Mouse (Mus musculus): ENCODE data around the gene Rtkn2. TPM values are rescaled to one million over a fixed set of nuclear protein-coding genes. Genes with fewer than 3 reads are reported as not detected.

The Rtkn2 gene
- total and polyA plus RNA-seq, 3 experiments, result 0.11 TPM; not detected in 2

DNA sequence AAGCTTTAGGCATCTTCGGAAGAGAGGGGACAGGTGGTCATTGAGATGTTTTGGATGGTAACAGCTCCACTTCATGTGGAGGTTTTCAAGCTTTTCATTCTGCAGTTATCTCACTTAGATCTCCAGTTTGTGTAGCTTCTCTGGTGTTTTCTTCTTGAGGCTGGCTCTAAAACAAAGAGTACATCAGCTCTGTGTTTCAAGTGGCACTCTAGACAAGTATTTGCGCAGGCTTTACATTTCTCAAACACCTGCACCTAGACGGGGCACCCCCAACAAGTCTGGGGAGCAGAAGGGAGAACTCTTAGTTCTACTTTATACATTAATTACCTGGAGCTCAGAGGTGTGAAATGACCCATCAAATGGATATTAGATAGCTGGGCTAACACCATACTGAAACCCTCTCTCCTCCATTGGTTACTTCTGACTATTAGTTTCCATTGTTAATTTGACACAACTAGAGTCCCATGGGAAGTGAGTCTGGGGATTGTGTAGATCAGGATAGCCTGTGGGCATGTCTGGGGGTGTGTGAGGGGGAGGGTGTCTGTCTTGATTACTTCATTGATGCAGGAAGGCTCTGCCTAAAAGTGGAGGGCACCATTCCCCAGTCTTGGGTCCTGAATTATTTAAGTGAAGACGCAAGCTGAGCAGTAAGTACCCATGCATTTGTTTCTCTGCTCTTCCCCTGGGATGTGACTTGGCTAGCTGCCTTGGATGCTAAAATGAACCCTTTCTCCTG lies 14.0 kb upstream of the Rtkn2 start:
- ATAC-seq (ENCODE audit: extremely low read depth, insufficient number of reproducible peaks, low FRiP score, poor library complexity, severe bottlenecking), result no peak
- H3K4me3 ChIP-seq (ENCODE audit: low read depth, low read length), result no peak overlapping the region

DNA sequence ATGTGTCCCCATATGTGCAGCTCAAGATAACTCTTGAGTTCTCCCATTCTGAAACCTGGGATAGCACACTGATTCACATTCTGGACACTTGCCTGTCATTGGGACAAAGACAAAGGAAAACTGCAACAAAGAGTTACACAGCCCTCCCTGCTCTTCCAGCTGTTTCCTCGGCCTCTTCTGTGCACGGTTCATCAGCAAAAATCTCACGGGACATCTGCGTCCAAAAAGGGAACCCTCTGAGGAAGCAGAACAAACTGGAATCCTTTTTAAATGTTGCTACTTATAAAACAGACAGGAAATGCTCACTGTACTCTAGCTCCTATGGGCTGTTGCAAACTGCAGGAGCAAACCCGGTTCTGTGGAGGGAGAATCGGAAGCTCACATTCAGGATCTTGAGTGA lies 13.3 kb upstream of the Rtkn2 start:
- Histone ChIP-seq H3K9me3 (replicated peaks) (peaks cover 21% of the 10 kb centered on the region), H3K36me3 (replicated peaks) (no peaks in the 10 kb centered on the region), H3K4me1 (ENCODE audit: insufficient read depth, low read depth, low read length) (no peaks in the 10 kb centered on the region), H3K27me3 (ENCODE audit: insufficient read depth, low read length) (no peaks in the 10 kb centered on the region), H3K4me3 (ENCODE audit: low read depth, low read length) (no peak overlapping the region)
- ATAC-seq (ENCODE audit: extremely low read depth, insufficient number of reproducible peaks, low FRiP score, poor library complexity, severe bottlenecking) (no peak), DNase-seq (ENCODE audit: low spot score) (no peak)
- no peak for TF ChIP-seq POLR2AphosphoS5 (IDR thresholded peaks at IDR 0.05; ENCODE audit: insufficient replicate concordance, low read depth, low read length)
- no peak for TF ChIP-seq GATA1 (IDR thresholded peaks at IDR 0.05; ENCODE audit: borderline replicate concordance, low read length)
- no peak for TF ChIP-seq GATA2 (IDR thresholded peaks at IDR 0.05; ENCODE audit: borderline replicate concordance, low read depth, low read length)
- no peak for TF ChIP-seq CTCF (IDR thresholded peaks at IDR 0.05; ENCODE audit: low read depth, low read length)
- TF ChIP-seq TAL1 (conservative IDR thresholded peaks at IDR 0.05; ENCODE audit: low read depth, low read length), result no peak

More for the DNA sequence above, 14.0 kb upstream of the Rtkn2 start:
- Histone ChIP-seq H3K36me3 (replicated peaks) (no peaks in the 10 kb centered on the region), H3K4me1 (ENCODE audit: insufficient read depth, low read depth, low read length) (no peaks in the 10 kb centered on the region), H3K27me3 (ENCODE audit: insufficient read depth, low read length) (no peaks in the 10 kb centered on the region), H3K9me3 (replicated peaks) (peaks cover 23% of the 10 kb centered on the region)
- no peak for TF ChIP-seq GATA2 (IDR thresholded peaks at IDR 0.05; ENCODE audit: borderline replicate concordance, low read depth, low read length)
- TF ChIP-seq TAL1 (conservative IDR thresholded peaks at IDR 0.05; ENCODE audit: low read depth, low read length), result no peak
- no peak for TF ChIP-seq POLR2AphosphoS5 (IDR thresholded peaks at IDR 0.05; ENCODE audit: insufficient replicate concordance, low read depth, low read length)
- no peak for TF ChIP-seq GATA1 (IDR thresholded peaks at IDR 0.05; ENCODE audit: borderline replicate concordance, low read length)
- no peak for TF ChIP-seq CTCF (IDR thresholded peaks at IDR 0.05; ENCODE audit: low read depth, low read length)
- DNase-seq (ENCODE audit: low spot score), result no peak

- no peaks in the 10 kb centered on the region for H3K27me3 ChIP-seq (ENCODE audit: insufficient read depth, low read length)
- no peak overlapping the region for H3K4me3 ChIP-seq (ENCODE audit: low read depth, low read length)
- no peaks in the 10 kb centered on the region for H3K4me1 ChIP-seq (ENCODE audit: insufficient read depth, low read depth, low read length)
- ATAC-seq (ENCODE audit: extremely low read depth, insufficient number of reproducible peaks, low FRiP score, poor library complexity, severe bottlenecking) (no peak), DNase-seq (ENCODE audit: low spot score) (no peak)
- no peak for TF ChIP-seq GATA2 (IDR thresholded peaks at IDR 0.05; ENCODE audit: borderline replicate concordance, low read depth, low read length)
- TF ChIP-seq TAL1 (conservative IDR thresholded peaks at IDR 0.05; ENCODE audit: low read depth, low read length), result no peak
- TF ChIP-seq POLR2AphosphoS5 (IDR thresholded peaks at IDR 0.05; ENCODE audit: insufficient replicate concordance, low read depth, low read length), result no peak
- TF ChIP-seq GATA1 (IDR thresholded peaks at IDR 0.05; ENCODE audit: borderline replicate concordance, low read length), result no peak
- no peak for TF ChIP-seq CTCF (IDR thresholded peaks at IDR 0.05; ENCODE audit: low read depth, low read length)
- H3K36me3 ChIP-seq (replicated peaks), result no peaks in the 10 kb centered on the region
- H3K9me3 ChIP-seq (replicated peaks), result peaks cover 25% of the 10 kb centered on the region
Measured at GRCm38 (mm10) chr10:67966983-67967382, 12.4 kb upstream of the Rtkn2 start.

DNA sequence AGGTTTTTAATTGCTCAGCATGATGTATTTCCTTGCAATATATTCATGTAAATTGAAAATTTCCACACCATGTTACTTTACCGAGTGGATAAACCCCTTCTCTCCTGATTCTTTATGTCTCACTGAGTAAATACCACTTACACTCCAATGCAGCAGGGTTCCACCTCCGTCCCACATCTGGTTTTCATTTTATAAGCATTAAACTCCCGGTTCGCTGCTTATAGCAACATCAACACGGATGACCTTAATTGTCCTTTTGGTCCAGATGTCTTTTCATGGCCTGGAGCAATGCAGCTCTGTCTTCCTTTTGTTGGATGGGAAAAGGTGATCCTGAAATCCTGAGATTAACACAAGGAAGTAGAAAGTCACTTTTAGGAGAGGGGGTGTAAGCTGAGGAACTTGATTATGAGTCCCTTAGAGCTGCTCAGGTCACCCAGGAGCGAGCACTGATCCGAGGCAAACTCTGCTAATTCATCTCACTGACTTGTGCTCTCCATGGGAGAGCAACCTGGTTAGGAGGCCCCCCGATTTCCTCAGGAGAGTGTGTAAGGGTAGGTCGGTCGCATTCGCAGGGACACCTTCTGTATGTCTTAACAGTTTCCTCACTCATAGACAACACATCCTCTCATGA lies 8.1 kb upstream of the Rtkn2 start:
- no peak for DNase-seq (ENCODE audit: low spot score)

DNA sequence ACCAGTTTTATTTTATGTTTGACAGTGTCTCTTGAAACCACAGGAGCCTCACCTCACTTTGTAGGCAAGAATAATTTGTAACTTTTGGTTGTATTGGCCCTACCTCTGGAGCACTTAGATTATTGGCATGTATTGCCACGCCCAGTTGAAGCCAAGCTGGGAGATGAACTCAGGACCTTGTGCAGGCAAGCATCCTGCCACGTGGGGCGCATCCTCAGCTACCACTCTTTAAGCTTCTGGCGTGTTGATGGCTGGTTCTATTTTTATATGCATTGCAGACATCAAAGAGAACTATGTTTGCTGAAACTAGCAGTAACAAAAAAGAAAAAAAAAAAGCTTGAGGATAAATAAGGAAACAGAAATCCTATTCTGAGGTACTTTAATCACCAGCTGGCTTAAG lies 2.1 kb upstream of the Rtkn2 start:
- H3K4me3 ChIP-seq (ENCODE audit: low read depth, low read length), result no peak overlapping the region
- no peaks in the 10 kb centered on the region for H3K4me1 ChIP-seq (ENCODE audit: insufficient read depth, low read depth, low read length)
- H3K9me3 ChIP-seq (replicated peaks), result peaks cover 38% of the 10 kb centered on the region
- no peak for TF ChIP-seq CTCF (IDR thresholded peaks at IDR 0.05; ENCODE audit: low read depth, low read length)
- no peak for TF ChIP-seq TAL1 (conservative IDR thresholded peaks at IDR 0.05; ENCODE audit: low read depth, low read length)
- TF ChIP-seq GATA1 (IDR thresholded peaks at IDR 0.05; ENCODE audit: borderline replicate concordance, low read length), result no peak
- TF ChIP-seq POLR2AphosphoS5 (IDR thresholded peaks at IDR 0.05; ENCODE audit: insufficient replicate concordance, low read depth, low read length), result no peak
- no peak for TF ChIP-seq GATA2 (IDR thresholded peaks at IDR 0.05; ENCODE audit: borderline replicate concordance, low read depth, low read length)
- no peak for ATAC-seq (ENCODE audit: extremely low read depth, insufficient number of reproducible peaks, low FRiP score, poor library complexity, severe bottlenecking)
- no peak for DNase-seq (ENCODE audit: low spot score)
- no peaks in the 10 kb centered on the region for H3K36me3 ChIP-seq (replicated peaks)
- H3K27me3 ChIP-seq (ENCODE audit: insufficient read depth, low read length), result no peaks in the 10 kb centered on the region

More for the DNA sequence above, 8.1 kb upstream of the Rtkn2 start:
- TF ChIP-seq TAL1 (conservative IDR thresholded peaks at IDR 0.05; ENCODE audit: low read depth, low read length) (no peak), GATA2 (IDR thresholded peaks at IDR 0.05; ENCODE audit: borderline replicate concordance, low read depth, low read length) (no peak), POLR2AphosphoS5 (IDR thresholded peaks at IDR 0.05; ENCODE audit: insufficient replicate concordance, low read depth, low read length) (no peak), GATA1 (IDR thresholded peaks at IDR 0.05; ENCODE audit: borderline replicate concordance, low read length) (no peak), CTCF (IDR thresholded peaks at IDR 0.05; ENCODE audit: low read depth, low read length) (no peak)
- Histone ChIP-seq H3K4me1 (ENCODE audit: insufficient read depth, low read depth, low read length) (no peaks in the 10 kb centered on the region), H3K9me3 (replicated peaks) (peaks cover 17% of the 10 kb centered on the region), H3K27me3 (ENCODE audit: insufficient read depth, low read length) (no peaks in the 10 kb centered on the region), H3K4me3 (ENCODE audit: low read depth, low read length) (no peak overlapping the region), H3K36me3 (replicated peaks) (no peaks in the 10 kb centered on the region)
- ATAC-seq (ENCODE audit: extremely low read depth, insufficient number of reproducible peaks, low FRiP score, poor library complexity, severe bottlenecking), result no peak

DNA sequence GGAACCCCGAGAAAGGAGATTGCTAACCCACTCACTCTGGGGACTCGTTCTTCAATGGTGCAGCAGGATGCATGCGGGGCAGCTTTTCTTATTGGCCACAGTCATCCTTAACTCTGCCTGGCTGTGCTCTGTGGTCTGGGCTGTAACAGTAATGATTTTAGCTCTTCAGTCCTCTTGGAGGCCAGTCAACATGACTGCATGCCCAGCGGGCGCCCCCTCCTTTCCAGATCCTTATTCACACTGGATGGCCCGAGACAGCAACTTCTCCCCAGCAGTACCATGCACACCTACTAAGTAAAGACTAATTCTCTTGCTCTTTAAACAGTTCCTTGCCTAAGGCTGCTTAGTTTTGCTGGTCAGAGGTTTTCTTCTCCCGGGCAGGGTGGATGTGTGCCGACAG lies 4.4 kb downstream of the Rtkn2 start:
- Histone ChIP-seq H3K4me1 (ENCODE audit: insufficient read depth, low read depth, low read length) (no peaks in the 10 kb centered on the region), H3K4me3 (ENCODE audit: low read depth, low read length) (no peak overlapping the region), H3K36me3 (replicated peaks) (no peaks in the 10 kb centered on the region), H3K27me3 (ENCODE audit: insufficient read depth, low read length) (no peaks in the 10 kb centered on the region), H3K9me3 (replicated peaks) (peaks cover 56% of the 10 kb centered on the region)
- DNase-seq (ENCODE audit: low spot score), result no peak
- TF ChIP-seq GATA1 (IDR thresholded peaks at IDR 0.05; ENCODE audit: borderline replicate concordance, low read length) (no peak), GATA2 (IDR thresholded peaks at IDR 0.05; ENCODE audit: borderline replicate concordance, low read depth, low read length) (no peak), POLR2AphosphoS5 (IDR thresholded peaks at IDR 0.05; ENCODE audit: insufficient replicate concordance, low read depth, low read length) (no peak), TAL1 (conservative IDR thresholded peaks at IDR 0.05; ENCODE audit: low read depth, low read length) (no peak), CTCF (IDR thresholded peaks at IDR 0.05; ENCODE audit: low read depth, low read length) (no peak)
- no peak for ATAC-seq (ENCODE audit: extremely low read depth, insufficient number of reproducible peaks, low FRiP score, poor library complexity, severe bottlenecking)

Measured in G1E (cell line).